Mouse (Mus musculus) mouse embryonic stem cell (cell line): ENCODE data around the gene Adamts16.

Source experiments
- in situ Hi-C, 2 experiments: fragments of 300-500 bp; cut with MboI; formaldehyde crosslinking; loops; 1 replicate in 1 of 2; 3 replicates in 1 of 2; pipeline ENCODE4 v1.14.3; 2019 to 2020; ENCODE audit warnings: low sequenced_read_pairs in 2 of 2, low pct_unique_long_range_greater_than_20kb in 1 of 2, mixed read lengths in 1 of 2; ENCODE audit not compliant: unreplicated experiment in 1 of 2

Adamts16 gene

GRCm38 (mm10) chr13:70779781-70780180, 61.8 kb downstream of the Adamts16 start:
- in situ Hi-C loops = no loop called here

- in situ Hi-C loops = no loop called here
Observed at GRCm38 (mm10) chr13:70778872-70779554, 62.6 kb downstream of the Adamts16 start.

GRCm38 (mm10) chr13:70771100-70771499, 70.5 kb downstream of the Adamts16 start:
- in situ Hi-C loops = no loop called here

GRCm38 (mm10) chr13:70769156-70769555, 72.5 kb downstream of the Adamts16 start:
- in situ Hi-C loops = loop anchor here in 1 of 2 experiments (10.0 kb wide), 1 partner anchor 124 kb away; no protein-coding TSS in a partner anchor

- in situ Hi-C loops = loop anchor here in 1 of 2 experiments (10.0 kb wide), 1 partner anchor 123 kb away; no protein-coding TSS in a partner anchor
Observed at GRCm38 (mm10) chr13:70767462-70767861, 74.1 kb downstream of the Adamts16 start.

DNA sequence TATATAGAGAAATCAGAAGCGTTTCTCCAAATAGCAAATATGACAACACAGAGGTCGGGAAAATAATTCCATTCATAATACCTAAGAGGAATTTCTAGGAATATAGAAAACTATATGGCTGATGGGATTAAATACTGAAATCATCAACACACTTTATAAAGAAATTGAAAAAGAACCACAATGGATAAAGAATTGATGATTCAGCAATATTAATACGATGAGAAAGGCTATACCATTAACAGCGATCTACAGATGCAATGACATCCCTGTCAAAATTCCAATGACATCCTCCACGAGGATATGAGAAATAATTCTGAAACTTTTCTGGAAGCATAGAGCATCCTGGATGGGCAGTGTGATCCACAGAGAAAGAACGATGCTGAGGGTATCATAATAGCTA, 76.9 kb downstream of the Adamts16 start:
- in situ Hi-C loops = loop anchor here in 1 of 2 experiments (10.0 kb wide), 1 partner anchor 120 kb away; no protein-coding TSS in a partner anchor

DNA sequence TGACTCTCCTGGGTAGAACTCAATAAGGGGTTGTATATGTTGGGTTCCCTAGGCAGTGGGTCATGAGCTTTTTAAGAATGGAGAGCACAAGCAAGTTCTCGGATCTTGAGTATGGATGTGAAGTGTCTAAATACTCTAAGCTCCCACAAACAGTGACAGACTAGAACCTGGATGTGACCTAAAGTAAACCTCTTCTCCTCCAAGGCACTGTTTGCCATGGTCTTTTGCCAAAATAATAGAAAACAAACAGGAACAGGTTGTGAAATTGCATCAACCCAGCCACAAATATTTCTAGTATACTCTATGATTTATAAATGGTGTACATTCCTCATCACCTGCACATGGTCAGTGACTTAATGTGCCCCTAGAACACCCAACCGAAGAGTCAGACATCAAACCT, 79.0 kb downstream of the Adamts16 start:
- in situ Hi-C loops = loop anchor here in 1 of 2 experiments (10.0 kb wide), 1 partner anchor 118 kb away; no protein-coding TSS in a partner anchor

DNA sequence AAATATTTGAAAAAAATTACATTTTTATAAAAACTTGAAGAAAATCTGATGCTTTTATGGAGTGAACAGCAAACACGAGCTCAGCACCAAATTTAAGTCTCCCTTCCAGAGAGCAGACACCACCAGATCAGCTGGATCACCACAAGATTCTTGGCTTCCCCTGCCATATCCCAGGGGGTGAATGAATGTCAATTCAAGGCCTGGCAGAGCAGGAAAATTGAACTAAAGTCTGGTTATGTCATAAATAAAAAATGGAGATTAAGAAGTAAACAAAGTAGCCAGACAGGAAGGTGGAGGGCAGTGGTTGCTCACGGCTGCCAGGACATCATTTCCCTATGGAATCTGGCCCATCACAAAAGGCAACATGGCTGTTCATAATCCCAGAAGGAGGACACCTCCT, 80.3 kb downstream of the Adamts16 start:
- in situ Hi-C loops = loop anchor here in 1 of 2 experiments (10.0 kb wide), 1 partner anchor 117 kb away; no protein-coding TSS in a partner anchor

DNA sequence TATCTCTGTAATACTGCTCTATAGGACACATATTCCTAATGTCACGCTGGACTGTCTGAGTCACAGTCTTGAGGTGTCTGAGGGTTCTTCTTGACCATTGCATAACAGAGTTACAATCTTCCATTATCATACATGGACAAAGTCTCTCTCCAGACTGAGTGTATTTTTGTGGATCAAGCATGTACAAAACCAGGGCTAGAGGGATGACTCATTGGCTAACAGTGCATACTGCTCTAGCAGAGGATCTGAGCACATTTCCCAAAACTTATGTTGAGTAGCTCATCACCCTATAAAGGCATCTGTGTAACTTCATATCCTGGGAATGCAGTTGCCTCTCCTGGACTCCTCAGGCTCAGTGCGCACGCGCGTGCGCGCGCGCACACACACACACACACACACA, 81.4 kb downstream of the Adamts16 start:
- in situ Hi-C loops = loop anchor here in 1 of 2 experiments (10.0 kb wide), 1 partner anchor 115 kb away; no protein-coding TSS in a partner anchor

DNA sequence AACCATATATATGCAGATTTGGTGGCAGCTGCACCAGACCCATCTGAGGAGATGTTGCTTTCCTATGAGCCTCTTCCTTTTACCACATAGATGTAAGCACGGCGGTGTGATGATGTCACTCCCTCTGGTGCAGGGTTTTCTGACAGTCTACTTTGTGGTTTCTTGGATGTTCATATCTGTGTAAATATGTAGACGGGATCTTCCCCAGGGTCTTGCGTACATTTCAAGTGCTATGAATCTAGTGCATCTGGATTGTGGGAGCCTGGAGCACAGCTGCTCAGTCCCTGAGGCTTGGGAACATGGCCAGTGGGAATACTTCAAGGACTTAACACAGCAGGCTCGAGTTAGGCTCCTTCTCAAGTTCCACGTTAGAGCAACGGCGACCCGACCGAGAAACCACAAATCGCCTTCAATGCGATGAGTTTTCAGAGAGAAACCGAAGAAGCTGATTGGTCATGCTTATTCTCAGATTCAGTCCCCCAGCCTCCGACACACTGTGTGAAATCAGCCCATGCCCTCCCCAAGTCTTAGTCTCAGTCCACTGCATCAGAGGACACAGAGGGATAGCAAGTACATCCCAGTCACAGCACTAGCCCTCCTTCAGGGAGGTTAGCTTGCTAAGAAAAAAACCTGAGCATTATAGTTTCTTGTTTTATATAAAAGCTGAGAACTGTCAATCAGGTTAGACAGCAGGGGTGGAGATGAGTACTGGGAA, 95.2 kb downstream of the Adamts16 start:
- in situ Hi-C loops = no loop called here

GRCm38 (mm10) chr13:70744416-70745038, 97.1 kb downstream of the Adamts16 start:
- in situ Hi-C loops = no loop called here

DNA sequence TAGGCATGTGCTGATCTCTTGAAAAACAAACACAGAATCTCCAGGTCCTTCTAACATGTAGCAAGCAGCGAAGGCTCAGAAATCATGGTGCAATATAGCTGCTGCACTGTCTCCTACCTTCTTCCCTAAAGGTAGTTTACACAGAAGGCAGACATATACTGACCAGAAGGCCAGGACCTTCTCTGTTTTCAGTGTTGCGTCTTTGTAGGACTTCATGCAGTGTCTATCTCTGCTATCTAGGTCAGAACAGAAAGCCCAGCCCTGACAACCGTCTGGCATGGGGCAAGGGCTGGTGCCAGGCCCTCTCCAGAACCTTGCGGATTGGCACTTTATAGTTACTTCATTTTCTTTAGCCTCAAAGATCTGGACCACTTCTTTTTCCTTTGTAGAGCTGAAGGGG, 98.9 kb downstream of the Adamts16 start:
- in situ Hi-C loops = no loop called here

DNA sequence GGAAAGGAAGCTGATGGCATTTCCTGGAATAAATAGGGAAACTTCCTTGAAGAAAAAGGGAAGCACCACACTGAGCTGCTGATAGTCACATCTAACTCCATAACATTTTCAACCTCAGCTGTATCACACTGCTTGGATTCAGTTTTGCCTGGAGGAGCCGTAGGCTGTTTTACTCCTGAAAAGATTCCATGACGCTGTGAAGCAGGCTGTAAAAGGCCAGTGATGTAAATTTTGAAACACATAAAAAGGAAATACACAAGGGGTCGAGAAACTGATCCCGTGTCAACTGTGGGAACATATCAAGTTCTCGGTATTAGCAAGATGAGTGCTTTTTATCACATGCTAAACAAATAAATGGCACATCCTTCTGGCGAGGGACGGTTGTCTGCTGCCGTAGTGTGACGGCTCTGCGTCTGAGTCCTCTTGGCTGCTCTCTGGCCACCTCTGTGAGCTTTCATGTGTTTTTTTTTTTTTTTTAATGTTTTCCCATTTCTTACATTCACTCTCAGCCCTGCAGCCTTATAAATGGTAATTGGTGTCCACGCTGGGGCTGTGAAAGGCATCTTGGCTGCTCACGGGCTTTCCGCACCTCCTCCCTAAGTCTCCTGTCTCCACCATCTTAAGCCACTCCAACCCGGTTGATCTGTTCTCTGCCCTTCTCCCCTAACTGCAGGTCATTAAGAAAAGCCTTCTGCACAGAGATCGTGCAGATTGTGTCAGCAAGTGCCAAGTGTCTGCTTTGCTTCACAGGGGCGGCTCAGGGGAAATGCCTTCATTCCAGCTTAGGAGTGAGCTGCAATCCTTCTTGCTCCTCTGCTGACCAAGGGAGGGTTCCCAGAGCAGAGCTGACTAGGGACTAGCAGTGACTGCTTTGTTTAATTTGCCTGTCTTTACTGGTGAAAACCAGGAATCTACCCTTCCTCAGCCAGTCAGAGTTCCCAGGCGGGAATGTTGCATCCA, 101.0 kb downstream of the Adamts16 start:
- in situ Hi-C loops = no loop called here

- in situ Hi-C loops = no loop called here
Observed at GRCm38 (mm10) chr13:70738781-70739180, 102.8 kb downstream of the Adamts16 start.

DNA sequence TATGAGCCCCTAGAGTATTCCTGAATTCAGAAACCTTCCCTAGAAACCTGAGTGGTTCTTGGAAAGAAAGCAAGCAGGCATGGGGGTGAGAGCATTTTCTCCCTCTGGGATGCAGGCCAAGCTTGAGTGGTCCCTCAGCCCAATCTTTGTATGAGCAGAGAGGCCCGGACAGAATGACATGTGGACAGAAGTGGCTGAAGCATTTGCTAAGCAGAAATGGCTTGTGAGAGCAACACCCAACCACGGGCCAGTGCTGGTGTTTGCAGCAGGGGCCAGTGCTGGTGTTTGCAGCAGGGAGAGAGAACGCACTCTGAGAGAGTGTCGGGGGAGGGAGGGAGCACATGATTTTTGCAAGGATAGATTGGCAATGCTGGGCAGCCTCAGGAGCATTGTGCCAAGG, 105.2 kb downstream of the Adamts16 start:
- in situ Hi-C loops = no loop called here

DNA sequence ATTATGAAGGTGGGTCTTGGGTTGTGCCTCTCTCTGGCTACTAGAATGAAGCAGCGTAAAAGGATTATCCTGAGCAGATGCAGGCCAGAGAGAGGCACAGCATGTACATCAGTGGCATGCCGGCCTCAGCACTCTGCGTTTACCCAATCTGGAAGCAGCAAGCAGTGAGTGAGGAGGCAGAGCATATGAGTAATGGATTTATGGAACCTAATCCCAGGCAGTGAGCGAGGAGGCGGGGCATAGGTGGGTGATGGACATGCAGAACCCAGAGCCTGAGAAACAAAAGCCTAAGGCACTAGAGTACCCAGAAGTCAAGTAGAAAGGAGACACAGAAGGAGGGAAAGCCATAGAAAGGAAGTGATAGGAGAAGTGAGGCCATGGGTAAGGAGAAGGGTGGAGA, 107.0 kb downstream of the Adamts16 start:
- in situ Hi-C loops = no loop called here

DNA sequence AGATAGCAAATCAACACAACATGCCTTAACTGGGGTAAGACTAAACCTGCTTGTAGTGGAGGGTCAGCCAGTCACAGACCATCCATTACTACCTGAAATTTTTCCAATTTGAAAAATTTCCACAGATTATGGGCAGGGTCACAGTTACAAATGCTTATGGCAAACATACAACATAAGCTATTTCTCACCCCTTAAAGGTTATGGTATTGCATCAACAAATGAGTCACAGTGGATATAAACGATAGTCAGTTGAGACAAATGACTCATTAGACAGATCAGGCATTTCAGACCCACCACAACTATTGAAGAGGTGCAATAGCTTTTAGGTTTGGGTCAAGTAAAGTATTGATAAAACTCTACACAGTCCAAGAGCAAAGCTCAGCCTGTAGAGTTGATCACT, 107.7 kb downstream of the Adamts16 start:
- in situ Hi-C loops = no loop called here

DNA sequence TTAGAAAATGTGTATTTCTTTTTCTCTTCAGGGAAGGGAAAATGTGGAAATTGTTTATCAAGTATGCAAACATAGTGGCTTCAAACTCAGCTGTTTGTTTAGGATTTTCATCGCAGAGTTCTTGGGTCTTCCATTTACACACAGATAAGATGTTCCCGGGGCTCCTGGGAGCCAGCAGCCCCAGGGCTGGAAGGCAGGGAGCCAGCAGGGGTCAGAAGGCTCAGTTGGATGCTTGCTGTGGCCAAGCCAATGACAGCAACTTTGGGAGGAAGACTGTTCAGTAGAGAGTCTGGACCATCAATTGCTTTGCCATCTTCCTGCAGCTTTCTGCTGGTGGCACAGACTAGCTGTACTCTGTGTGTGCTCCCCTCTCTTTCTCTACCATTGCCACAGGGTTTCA, 108.4 kb downstream of the Adamts16 start:
- in situ Hi-C loops = no loop called here
